Mouse (Mus musculus): ENCODE measurements at regions not wholly inside any gene's neighbourhood (a gene's known extent, or its start where the extent isn't known, plus 50 kb on each side); places are given as distances from the start of the nearest gene placed in this dataset.

- 87% methylated on average over 8 of the region's 8 CpGs for WGBS
- H3K36me3 ChIP-seq (ENCODE audit: control insufficient read depth, insufficient read depth, low read length), result no peaks in the 10 kb centered on the region
- H3K4me2 ChIP-seq, result no peak overlapping the region
- no peaks in the 10 kb centered on the region; the same call in 1 of the 2 replicates for H3K4me1 ChIP-seq (ENCODE audit: control insufficient read depth, insufficient read depth, low read length)
- H3K27ac ChIP-seq (ENCODE audit: low read depth, low read length), result no peak overlapping the region
- ATAC-seq (ENCODE audit: low FRiP score) (no peak), DNase-seq (ENCODE audit: low spot score, missing footprints) (no peak)
- H3K9ac ChIP-seq (ENCODE audit: low read length), result no peak overlapping the region
- no peaks in the 10 kb centered on the region for H3K9me3 ChIP-seq (ENCODE audit: control insufficient read depth, low read length)
- no peaks in the 10 kb centered on the region for H3K27me3 ChIP-seq (ENCODE audit: control insufficient read depth, insufficient read depth, low read length)
- H3K4me3 ChIP-seq (ENCODE audit: low read depth, low read length), result no peak overlapping the region
Measured at GRCm38 (mm10) chr1:35727310-35727990, 340.8 kb upstream of the Hs6st1 start.

- H3K36me3 ChIP-seq (ENCODE audit: control insufficient read depth, insufficient read depth, low read length), result no peaks in the 10 kb centered on the region
- no peaks in the 10 kb centered on the region for H3K9me3 ChIP-seq (ENCODE audit: control insufficient read depth, low read length)
- DNase-seq (ENCODE audit: low spot score, missing footprints), result no peak
- H3K4me2 ChIP-seq, result no peak overlapping the region
- H3K9ac ChIP-seq (ENCODE audit: low read length), result no peak overlapping the region
- 93% methylated on average over 5 of the region's 5 CpGs for WGBS
- H3K27me3 ChIP-seq (ENCODE audit: control insufficient read depth, insufficient read depth, low read length), result no peaks in the 10 kb centered on the region
- H3K27ac ChIP-seq (ENCODE audit: low read depth, low read length), result no peak overlapping the region
- ATAC-seq (ENCODE audit: low FRiP score), result no peak
- H3K4me1 ChIP-seq (ENCODE audit: control insufficient read depth, insufficient read depth, low read length), result no peaks in the 10 kb centered on the region
- H3K4me3 ChIP-seq (ENCODE audit: low read depth, low read length), result no peak overlapping the region
Measured at GRCm38 (mm10) chr1:35729785-35730295, 338.4 kb upstream of the Hs6st1 start.

DNA sequence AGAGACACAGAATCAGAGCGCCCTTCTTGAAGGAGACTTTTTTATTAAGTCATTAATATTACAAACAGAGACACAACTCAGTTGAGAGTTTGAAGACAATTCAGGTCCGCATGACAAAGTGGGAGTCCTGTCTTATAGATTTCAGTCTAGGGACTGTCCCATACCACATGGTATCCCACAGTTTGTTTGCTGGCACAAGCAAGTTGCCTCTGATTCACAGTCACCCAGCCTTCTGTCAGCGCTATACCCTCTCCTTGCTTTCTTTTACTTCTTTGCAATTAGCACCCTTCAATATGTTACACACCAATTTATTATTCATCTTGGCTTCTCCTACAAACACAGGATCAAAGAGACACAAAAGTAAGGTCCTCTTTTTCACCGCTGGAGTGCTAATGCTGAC is 337.9 kb upstream of the Hs6st1 start:
- 90% methylated on average over 4 of the region's 4 CpGs for WGBS
- Histone ChIP-seq H3K4me2 (no peak overlapping the region), H3K9ac (ENCODE audit: low read length) (no peak overlapping the region), H3K4me3 (ENCODE audit: low read depth, low read length) (no peak overlapping the region), H3K36me3 (ENCODE audit: control insufficient read depth, insufficient read depth, low read length) (no peaks in the 10 kb centered on the region), H3K4me1 (ENCODE audit: control insufficient read depth, insufficient read depth, low read length) (no peaks in the 10 kb centered on the region), H3K27me3 (ENCODE audit: control insufficient read depth, insufficient read depth, low read length) (no peaks in the 10 kb centered on the region), H3K27ac (ENCODE audit: low read depth, low read length) (no peak overlapping the region), H3K9me3 (ENCODE audit: control insufficient read depth, low read length) (no peaks in the 10 kb centered on the region)
- DNase-seq (ENCODE audit: low spot score, missing footprints) (no peak), ATAC-seq (ENCODE audit: low FRiP score) (no peak)

- no peaks in the 10 kb centered on the region for H3K27me3 ChIP-seq (ENCODE audit: control insufficient read depth, insufficient read depth, low read length)
- H3K4me3 ChIP-seq (ENCODE audit: low read depth, low read length), result no peak overlapping the region
- no peak for DNase-seq (ENCODE audit: low spot score, missing footprints)
- no peak overlapping the region for H3K4me2 ChIP-seq
- H3K9ac ChIP-seq (ENCODE audit: low read length), result no peak overlapping the region
- no peak for ATAC-seq (ENCODE audit: low FRiP score)
- H3K36me3 ChIP-seq (ENCODE audit: control insufficient read depth, insufficient read depth, low read length), result no peaks in the 10 kb centered on the region
- no peak overlapping the region for H3K27ac ChIP-seq (ENCODE audit: low read depth, low read length)
- no peaks in the 10 kb centered on the region for H3K4me1 ChIP-seq (ENCODE audit: control insufficient read depth, insufficient read depth, low read length)
- H3K9me3 ChIP-seq (ENCODE audit: control insufficient read depth, low read length), result no peaks in the 10 kb centered on the region
Measured at GRCm38 (mm10) chr1:35736247-35736646, 332.0 kb upstream of the Hs6st1 start.

DNA sequence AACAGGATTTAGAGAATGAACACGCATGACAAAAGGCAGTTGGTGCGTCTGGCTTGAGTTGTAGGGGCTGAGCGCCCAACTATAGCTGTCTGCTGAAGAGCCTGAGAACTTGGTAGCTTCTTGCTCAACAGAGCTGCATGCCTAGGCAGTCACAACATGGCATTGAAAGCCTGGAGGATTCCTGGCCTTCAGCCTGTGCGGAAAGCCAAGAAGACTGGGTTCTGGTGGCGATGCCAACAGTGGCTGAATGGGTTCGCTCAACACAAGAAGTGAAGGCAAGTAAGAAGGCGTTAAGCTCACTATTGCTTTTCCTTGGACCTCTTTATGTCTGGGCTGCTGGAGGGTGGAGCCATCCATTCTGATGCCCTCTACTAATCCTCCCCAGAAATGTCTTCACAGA is 318.6 kb upstream of the Hs6st1 start:
- DNase-seq (ENCODE audit: low spot score, missing footprints) (no peak), ATAC-seq (ENCODE audit: low FRiP score) (no peak)
- H3K27ac ChIP-seq (ENCODE audit: low read depth, low read length), result no peak overlapping the region
- H3K36me3 ChIP-seq (ENCODE audit: control insufficient read depth, insufficient read depth, low read length), result no peaks in the 10 kb centered on the region
- no peaks in the 10 kb centered on the region for H3K9me3 ChIP-seq (ENCODE audit: control insufficient read depth, low read length)
- H3K9ac ChIP-seq (ENCODE audit: low read length), result no peak overlapping the region
- no peak overlapping the region for H3K4me2 ChIP-seq
- H3K4me1 ChIP-seq (ENCODE audit: control insufficient read depth, insufficient read depth, low read length), result no peaks in the 10 kb centered on the region
- 84% methylated on average over 7 of the region's 7 CpGs for WGBS
- H3K27me3 ChIP-seq (ENCODE audit: control insufficient read depth, insufficient read depth, low read length), result no peaks in the 10 kb centered on the region
- no peak overlapping the region for H3K4me3 ChIP-seq (ENCODE audit: low read depth, low read length)

DNA sequence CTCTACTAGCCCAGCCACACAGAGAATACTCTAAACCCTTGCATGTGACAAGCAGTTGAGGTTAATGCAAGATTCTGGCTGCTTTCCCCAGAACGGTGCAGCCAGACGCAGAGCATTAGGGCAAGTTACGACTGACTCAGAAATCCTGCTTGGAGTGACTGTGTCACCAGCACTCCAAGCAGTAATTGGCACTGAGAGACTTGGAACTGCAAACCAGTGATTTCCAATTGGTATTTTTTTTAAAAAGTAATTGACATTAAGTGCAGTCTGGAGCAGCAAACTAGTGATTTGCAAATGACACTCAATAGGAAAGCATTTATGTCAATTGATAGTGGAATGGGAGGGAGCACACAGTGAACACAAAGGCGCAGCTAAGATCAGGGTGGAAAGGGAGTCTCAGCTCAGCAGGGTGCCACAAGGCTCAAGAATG is 318.1 kb upstream of the Hs6st1 start:
- Histone ChIP-seq H3K27ac (ENCODE audit: low read depth, low read length) (no peak overlapping the region), H3K9me3 (ENCODE audit: control insufficient read depth, low read length) (no peaks in the 10 kb centered on the region), H3K27me3 (ENCODE audit: control insufficient read depth, insufficient read depth, low read length) (no peaks in the 10 kb centered on the region), H3K4me3 (ENCODE audit: low read depth, low read length) (no peak overlapping the region), H3K4me2 (no peak overlapping the region), H3K36me3 (ENCODE audit: control insufficient read depth, insufficient read depth, low read length) (no peaks in the 10 kb centered on the region), H3K4me1 (ENCODE audit: control insufficient read depth, insufficient read depth, low read length) (no peaks in the 10 kb centered on the region), H3K9ac (ENCODE audit: low read length) (no peak overlapping the region)
- DNase-seq (ENCODE audit: low spot score, missing footprints) (no peak), ATAC-seq (ENCODE audit: low FRiP score) (no peak)
- WGBS, result 20% methylated on average over 4 of the region's 4 CpGs

DNA sequence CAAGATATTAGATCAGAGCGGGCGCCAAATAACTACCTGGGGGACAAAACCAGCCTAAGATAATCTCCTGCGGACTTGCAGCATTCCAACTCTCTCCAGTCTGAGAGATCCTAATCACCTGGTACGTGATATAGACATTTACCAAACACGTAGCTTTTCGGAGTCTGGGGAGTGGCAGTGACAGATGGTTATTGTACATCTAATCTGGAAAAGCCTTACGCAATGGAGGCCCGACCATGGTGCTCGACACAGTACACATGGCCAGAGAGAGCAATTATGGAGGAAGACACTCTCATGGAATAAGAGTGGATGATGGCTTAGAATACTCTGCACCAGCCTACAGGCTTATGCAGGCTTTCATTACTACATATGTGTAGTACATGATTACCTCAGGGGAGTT is 315.6 kb upstream of the Hs6st1 start:
- DNase-seq (ENCODE audit: low spot score, missing footprints), result no peak
- no peaks in the 10 kb centered on the region for H3K36me3 ChIP-seq (ENCODE audit: control insufficient read depth, insufficient read depth, low read length)
- H3K4me1 ChIP-seq (ENCODE audit: control insufficient read depth, insufficient read depth, low read length), result no peaks in the 10 kb centered on the region
- no peak overlapping the region for H3K27ac ChIP-seq (ENCODE audit: low read depth, low read length)
- WGBS, result 90% methylated on average over 9 of the region's 9 CpGs
- H3K4me3 ChIP-seq (ENCODE audit: low read depth, low read length), result no peak overlapping the region
- no peak for ATAC-seq (ENCODE audit: low FRiP score)
- no peak overlapping the region for H3K4me2 ChIP-seq
- H3K27me3 ChIP-seq (ENCODE audit: control insufficient read depth, insufficient read depth, low read length), result no peaks in the 10 kb centered on the region
- no peaks in the 10 kb centered on the region for H3K9me3 ChIP-seq (ENCODE audit: control insufficient read depth, low read length)
- H3K9ac ChIP-seq (ENCODE audit: low read length), result no peak overlapping the region

GRCm38 (mm10) chr1:35754170-35754569 is 314.0 kb upstream of the Hs6st1 start:
- no peaks in the 10 kb centered on the region for H3K4me1 ChIP-seq (ENCODE audit: control insufficient read depth, insufficient read depth, low read length)
- H3K9me3 ChIP-seq (ENCODE audit: control insufficient read depth, low read length), result no peaks in the 10 kb centered on the region
- DNase-seq (ENCODE audit: low spot score, missing footprints) (no peak), ATAC-seq (ENCODE audit: low FRiP score) (no peak)
- H3K27me3 ChIP-seq (ENCODE audit: control insufficient read depth, insufficient read depth, low read length), result no peaks in the 10 kb centered on the region
- H3K9ac ChIP-seq (ENCODE audit: low read length), result no peak overlapping the region
- H3K4me3 ChIP-seq (ENCODE audit: low read depth, low read length), result no peak overlapping the region
- no peak overlapping the region for H3K4me2 ChIP-seq
- WGBS, result 80% methylated on average over 9 of the region's 11 CpGs
- no peaks in the 10 kb centered on the region for H3K36me3 ChIP-seq (ENCODE audit: control insufficient read depth, insufficient read depth, low read length)
- H3K27ac ChIP-seq (ENCODE audit: low read depth, low read length), result no peak overlapping the region

DNA sequence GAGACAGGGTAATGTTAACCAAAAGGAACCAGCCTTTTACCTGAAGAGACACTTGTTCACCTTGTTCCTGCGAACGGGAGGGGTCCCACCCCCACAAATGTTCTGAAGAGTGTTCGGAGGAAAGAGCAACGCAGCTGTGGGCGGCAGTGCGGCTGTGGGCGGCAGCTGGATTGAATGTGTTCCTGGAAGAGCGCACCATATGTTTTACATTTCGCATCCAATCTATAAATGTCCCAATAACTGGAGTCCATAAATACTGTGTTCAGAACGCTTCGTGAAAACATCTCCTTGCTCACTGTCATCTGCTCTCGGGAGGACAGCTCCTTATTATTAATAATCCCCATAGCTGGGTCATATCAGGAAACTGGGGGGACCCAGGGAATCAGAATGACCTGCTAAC is 309.2 kb upstream of the Hs6st1 start:
- H3K4me2 ChIP-seq, result no peak overlapping the region
- H3K9ac ChIP-seq (ENCODE audit: low read length), result no peak overlapping the region
- DNase-seq (ENCODE audit: low spot score, missing footprints) (no peak), ATAC-seq (ENCODE audit: low FRiP score) (no peak)
- H3K9me3 ChIP-seq (ENCODE audit: control insufficient read depth, low read length), result no peaks in the 10 kb centered on the region
- H3K4me1 ChIP-seq (ENCODE audit: control insufficient read depth, insufficient read depth, low read length), result no peaks in the 10 kb centered on the region
- no peak overlapping the region for H3K4me3 ChIP-seq (ENCODE audit: low read depth, low read length)
- WGBS, result 95% methylated on average over 12 of the region's 12 CpGs
- H3K36me3 ChIP-seq (ENCODE audit: control insufficient read depth, insufficient read depth, low read length), result no peaks in the 10 kb centered on the region
- no peaks in the 10 kb centered on the region for H3K27me3 ChIP-seq (ENCODE audit: control insufficient read depth, insufficient read depth, low read length)
- no peak overlapping the region for H3K27ac ChIP-seq (ENCODE audit: low read depth, low read length)
